Mouse (Mus musculus) embryonic facial prominence, embryonic 12.5 days (tissue): ENCODE measurements around the gene Elmo1. TPM values are rescaled to one million over a fixed set of nuclear protein-coding genes. Genes with fewer than 3 reads are reported as not detected.

Experiments used
- ATAC-seq: fragments of 200-750 bp; cut with Nextera tagmentation; 2 replicates; pipeline ENCODE4 v1.8.0; 2017; ENCODE audit not compliant: insufficient number of reproducible peaks, insufficient read depth, low FRiP score, low TSS enrichment
- H3K27ac ChIP-seq: fragments of 300-500 bp; sonication (generic); 2 replicates; pipeline ENCODE4 v1.5.1; 2016; ENCODE audit warnings: mild to moderate bottlenecking
- H3K27me3 ChIP-seq: fragments of 300-500 bp; sonication (generic); 2 replicates; pipeline ENCODE4 v1.6.1; 2016; ENCODE audit warnings: mild to moderate bottlenecking, moderate library complexity
- H3K36me3 ChIP-seq: fragments of 300-500 bp; sonication (generic); 2 replicates; pipeline ENCODE4 v1.6.1; 2016; ENCODE audit warnings: mild to moderate bottlenecking
- H3K4me1 ChIP-seq: fragments of 300-500 bp; sonication (generic); 2 replicates; pipeline ENCODE4 v1.6.1; 2016
- H3K4me2 ChIP-seq: fragments of 300-500 bp; sonication (generic); replicated peaks from 2 replicates; pipeline ENCODE4 v1.6.1; 2016; ENCODE audit warnings: mild to moderate bottlenecking, moderate library complexity
- H3K4me3 ChIP-seq: fragments of 300-500 bp; sonication (generic); 2 replicates; pipeline ENCODE4 v1.5.1; 2016; ENCODE audit warnings: mild to moderate bottlenecking
- H3K9ac ChIP-seq: fragments of 300-500 bp; sonication (generic); 2 replicates; pipeline ENCODE4 v1.6.1; 2016; ENCODE audit warnings: mild to moderate bottlenecking, moderate library complexity
- H3K9me3 ChIP-seq: fragments of 300-500 bp; sonication (generic); 2 replicates; pipeline ENCODE4 v1.6.1; 2016; ENCODE audit warnings: mild to moderate bottlenecking, moderate library complexity
- WGBS: fragments of 180-500 bp; shearing (Covaris S2); methylation state at CpG from one replicate; pipeline ENCODE4 v1.1.7; 2016; 5-methylcytosine and 5-hydroxymethylcytosine counted together
- polyA plus RNA-seq: library from polyadenylated mRNA; unstranded; fragments of >200 nt; fragmentation: Nextera tagmentation; extraction: Ambion mirVana; gene quantifications from 2 replicates; pipeline ENCODE4 v1.2.1, GENCODE M21; 2016

The Elmo1 gene
- polyA plus RNA-seq, 1 experiment from 2014 or later: 11.1 TPM

DNA sequence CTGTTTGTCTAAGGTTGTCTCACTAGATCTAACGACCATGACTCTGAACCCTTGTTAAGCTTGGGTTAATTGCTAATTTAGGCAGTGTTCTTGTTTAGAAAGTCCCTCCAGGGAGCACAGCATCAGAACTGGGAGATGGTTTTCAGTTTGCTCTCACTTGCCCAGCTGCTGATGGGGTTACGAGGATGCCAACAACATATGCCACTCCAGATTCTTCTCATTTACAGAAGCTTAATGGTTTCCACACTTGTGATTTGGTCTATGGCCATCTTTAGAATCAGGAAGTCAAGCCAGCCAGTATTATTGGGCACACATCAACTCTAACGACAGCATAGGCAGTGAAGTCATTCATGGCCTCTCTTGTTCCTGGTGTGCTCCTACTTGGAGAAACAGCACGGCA lies 427.3 kb downstream of the Elmo1 start:
- Histone ChIP-seq H3K27me3 (no peaks in the 10 kb centered on the region), H3K36me3 (no peaks in the 10 kb centered on the region), H3K9ac (no peak overlapping the region), H3K27ac (no peak overlapping the region), H3K4me1 (no peaks in the 10 kb centered on the region), H3K9me3 (no peaks in the 10 kb centered on the region), H3K4me3 (no peak overlapping the region), H3K4me2 (no peak overlapping the region)
- no peak for ATAC-seq
- 71% methylated on average over 4 of the region's 4 CpGs for WGBS

- Histone ChIP-seq H3K4me3 (no peak overlapping the region), H3K4me2 (no peak overlapping the region), H3K36me3 (no peaks in the 10 kb centered on the region), H3K9ac (no peak overlapping the region), H3K9me3 (no peaks in the 10 kb centered on the region), H3K4me1 (no peaks in the 10 kb centered on the region), H3K27me3 (no peaks in the 10 kb centered on the region), H3K27ac (no peak overlapping the region)
- WGBS: 80% methylated on average over 3 of the region's 3 CpGs
- no peak for ATAC-seq
Measured at GRCm38 (mm10) chr13:20521492-20521891, 431.1 kb downstream of the Elmo1 start.

DNA sequence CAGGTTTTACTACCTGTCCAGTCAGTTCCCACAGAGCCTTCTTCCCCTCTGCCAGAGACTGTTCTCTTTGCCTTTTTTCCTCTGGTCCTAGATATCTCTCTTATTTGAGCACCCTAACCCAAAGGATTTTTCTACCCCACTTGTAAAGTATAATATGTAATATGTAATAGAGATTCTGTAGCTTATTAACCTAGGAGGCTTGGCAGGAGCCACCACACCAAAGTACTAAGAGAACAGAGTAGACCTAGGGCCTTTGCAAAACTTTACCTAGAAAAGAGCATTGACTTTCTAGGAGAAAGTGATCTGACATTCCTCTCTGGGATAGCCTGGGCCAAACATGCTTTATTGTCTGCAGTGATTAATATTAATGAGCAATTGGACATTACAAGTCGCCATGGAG lies 433.3 kb downstream of the Elmo1 start:
- Histone ChIP-seq H3K9me3 (no peaks in the 10 kb centered on the region), H3K27ac (no peak overlapping the region), H3K36me3 (no peaks in the 10 kb centered on the region), H3K4me2 (no peak overlapping the region), H3K4me3 (no peak overlapping the region), H3K27me3 (no peaks in the 10 kb centered on the region), H3K9ac (no peak overlapping the region), H3K4me1 (no peaks in the 10 kb centered on the region)
- WGBS: 83% methylated on average over 1 of the region's 1 CpGs
- no peak for ATAC-seq

- H3K9me3 ChIP-seq: no peaks in the 10 kb centered on the region
- no peaks in the 10 kb centered on the region for H3K36me3 ChIP-seq
- H3K4me2 ChIP-seq: no peak overlapping the region
- H3K9ac ChIP-seq: no peak overlapping the region
- H3K27ac ChIP-seq: no peak overlapping the region
- H3K27me3 ChIP-seq: no peaks in the 10 kb centered on the region
- ATAC-seq: no peak
- H3K4me3 ChIP-seq: no peak overlapping the region
- 72% methylated on average over 4 of the region's 4 CpGs for WGBS
- H3K4me1 ChIP-seq: no peaks in the 10 kb centered on the region
Measured at GRCm38 (mm10) chr13:20525844-20526243, 435.4 kb downstream of the Elmo1 start.

DNA sequence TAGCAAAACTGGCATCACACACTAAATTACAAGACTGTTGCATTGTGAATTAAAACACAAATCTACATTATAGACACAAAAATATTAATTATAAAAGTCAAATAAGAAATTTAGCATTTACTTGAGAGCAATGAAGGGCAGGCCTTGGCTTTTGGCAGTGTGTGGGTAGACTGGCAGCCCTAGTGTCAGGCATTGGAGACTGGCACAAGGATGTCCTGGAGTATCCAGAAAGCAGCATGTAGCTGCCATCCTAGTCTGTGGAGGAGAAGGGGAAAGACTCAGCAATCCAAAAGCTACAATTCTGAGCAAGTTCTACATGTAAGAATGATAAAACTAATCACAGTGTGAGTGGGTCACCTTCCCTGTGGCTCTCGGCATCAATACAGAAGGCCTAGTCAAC lies 446.7 kb downstream of the Elmo1 start:
- Histone ChIP-seq H3K4me2 (no peak overlapping the region), H3K27ac (no peak overlapping the region), H3K4me3 (no peak overlapping the region), H3K9me3 (no peaks in the 10 kb centered on the region), H3K36me3 (no peaks in the 10 kb centered on the region), H3K4me1 (no peaks in the 10 kb centered on the region), H3K27me3 (no peaks in the 10 kb centered on the region), H3K9ac (no peak overlapping the region)
- WGBS: 96% methylated on average over 1 of the region's 1 CpGs
- no peak for ATAC-seq

- ATAC-seq: no peak
- Histone ChIP-seq H3K4me2 (no peak overlapping the region), H3K4me1 (no peaks in the 10 kb centered on the region), H3K4me3 (no peak overlapping the region), H3K9ac (no peak overlapping the region), H3K36me3 (no peaks in the 10 kb centered on the region), H3K9me3 (no peaks in the 10 kb centered on the region), H3K27ac (no peak overlapping the region), H3K27me3 (no peaks in the 10 kb centered on the region)
- 86% methylated on average over 2 of the region's 2 CpGs for WGBS
Measured at GRCm38 (mm10) chr13:20537487-20537886, 447.1 kb downstream of the Elmo1 start.

GRCm38 (mm10) chr13:20538216-20539070 lies 448.0 kb downstream of the Elmo1 start:
- Histone ChIP-seq H3K4me3 (no peak overlapping the region), H3K9ac (no peak overlapping the region), H3K4me2 (no peak overlapping the region), H3K9me3 (no peaks in the 10 kb centered on the region), H3K27ac (no peak overlapping the region), H3K4me1 (no peaks in the 10 kb centered on the region), H3K36me3 (no peaks in the 10 kb centered on the region), H3K27me3 (no peaks in the 10 kb centered on the region)
- ATAC-seq: no peak
- 81% methylated on average over 12 of the region's 12 CpGs for WGBS

DNA sequence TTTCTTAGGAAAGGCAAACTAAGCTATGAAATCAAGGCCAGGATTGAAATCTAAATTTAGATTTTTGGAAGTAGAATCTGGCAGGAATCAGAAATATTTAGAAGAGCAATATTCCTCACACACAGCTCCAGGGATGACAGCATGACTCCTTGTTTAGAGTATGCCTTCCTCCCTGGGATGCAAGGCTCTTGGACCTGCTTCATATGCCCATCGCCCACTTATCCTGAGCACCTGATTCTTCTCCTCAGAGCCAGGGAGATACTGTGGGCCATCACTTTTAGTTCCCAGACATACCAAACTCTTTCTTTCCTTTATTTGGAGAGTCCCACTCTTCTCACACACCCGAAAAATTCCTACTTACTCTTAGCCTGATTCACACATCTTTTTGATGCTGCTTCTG lies 449.2 kb downstream of the Elmo1 start:
- H3K27ac ChIP-seq: no peak overlapping the region
- no peak for ATAC-seq

DNA sequence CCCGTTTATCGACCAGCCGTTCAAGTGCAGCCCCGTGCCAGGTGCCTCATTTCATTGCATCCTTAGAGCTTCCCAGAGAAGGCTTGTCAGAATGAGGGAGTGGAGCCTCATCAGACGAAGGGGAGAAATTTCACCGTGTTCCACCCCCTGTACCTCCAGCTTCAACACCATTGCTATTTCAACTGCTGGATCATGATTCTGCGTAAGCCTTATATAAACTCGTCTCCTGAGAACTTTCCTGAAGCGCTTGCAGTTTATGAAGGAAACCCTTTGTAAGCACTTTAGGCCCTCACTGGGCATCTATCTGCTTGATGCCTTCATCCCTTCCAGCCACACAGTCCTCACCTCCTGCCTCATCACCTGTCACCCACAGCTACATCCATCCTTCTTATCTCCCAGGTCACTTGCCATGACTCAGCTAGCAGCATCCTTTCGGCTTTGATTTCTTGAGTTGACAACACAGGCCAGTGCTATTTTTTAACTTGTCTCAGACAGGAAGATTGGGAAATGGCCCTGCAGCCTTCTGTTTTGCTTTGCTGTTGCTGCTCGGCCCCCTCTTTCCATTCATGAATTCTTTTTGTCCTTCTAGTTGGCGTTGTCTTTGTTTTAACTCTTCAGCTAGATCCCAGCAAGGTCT lies 456.3 kb downstream of the Elmo1 start:
- H3K4me2 ChIP-seq: no peak overlapping the region
- no peaks in the 10 kb centered on the region for H3K9me3 ChIP-seq
- H3K4me3 ChIP-seq: no peak overlapping the region
- 86% methylated on average over 12 of the region's 12 CpGs for WGBS
- no peak for ATAC-seq
- no peaks in the 10 kb centered on the region for H3K36me3 ChIP-seq
- H3K27me3 ChIP-seq: no peaks in the 10 kb centered on the region
- no peak overlapping the region for H3K27ac ChIP-seq
- no peak overlapping the region for H3K9ac ChIP-seq
- H3K4me1 ChIP-seq: no peaks in the 10 kb centered on the region

More for the DNA sequence above, 449.2 kb downstream of the Elmo1 start:
- Histone ChIP-seq H3K9ac (no peak overlapping the region), H3K9me3 (no peaks in the 10 kb centered on the region), H3K36me3 (no peaks in the 10 kb centered on the region), H3K4me1 (no peaks in the 10 kb centered on the region), H3K4me2 (no peak overlapping the region), H3K4me3 (no peak overlapping the region), H3K27me3 (no peaks in the 10 kb centered on the region)
- 94% methylated on average over 2 of the region's 2 CpGs for WGBS

DNA sequence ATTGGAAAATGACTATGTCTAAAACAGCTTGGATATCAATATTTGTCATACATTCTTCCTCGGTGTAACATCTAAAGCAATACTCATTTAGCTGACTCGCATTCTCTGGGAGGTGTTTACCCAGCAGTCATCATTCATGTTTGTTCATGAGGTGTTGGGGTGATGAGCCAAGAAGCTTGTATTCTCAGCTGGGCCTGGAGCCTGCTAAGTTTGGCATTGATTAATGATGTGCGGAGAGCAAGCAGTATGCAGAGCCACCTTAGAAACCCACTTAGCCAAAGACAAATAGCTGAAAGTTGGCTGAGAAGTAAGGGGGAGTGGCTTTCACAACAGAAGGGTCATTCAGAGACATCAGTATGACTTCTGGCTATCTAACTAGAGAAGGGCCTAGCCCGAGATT lies 459.6 kb downstream of the Elmo1 start:
- no peaks in the 10 kb centered on the region for H3K9me3 ChIP-seq
- H3K27ac ChIP-seq: no peak overlapping the region
- 85% methylated on average over 4 of the region's 4 CpGs for whole genome bisulfite sequencing
- H3K9ac ChIP-seq: no peak overlapping the region
- no peak for ATAC-seq
- H3K27me3 ChIP-seq: no peaks in the 10 kb centered on the region
- no peak overlapping the region for H3K4me2 ChIP-seq
- H3K4me3 ChIP-seq: no peak overlapping the region
- H3K4me1 ChIP-seq: no peaks in the 10 kb centered on the region
- H3K36me3 ChIP-seq: no peaks in the 10 kb centered on the region

DNA sequence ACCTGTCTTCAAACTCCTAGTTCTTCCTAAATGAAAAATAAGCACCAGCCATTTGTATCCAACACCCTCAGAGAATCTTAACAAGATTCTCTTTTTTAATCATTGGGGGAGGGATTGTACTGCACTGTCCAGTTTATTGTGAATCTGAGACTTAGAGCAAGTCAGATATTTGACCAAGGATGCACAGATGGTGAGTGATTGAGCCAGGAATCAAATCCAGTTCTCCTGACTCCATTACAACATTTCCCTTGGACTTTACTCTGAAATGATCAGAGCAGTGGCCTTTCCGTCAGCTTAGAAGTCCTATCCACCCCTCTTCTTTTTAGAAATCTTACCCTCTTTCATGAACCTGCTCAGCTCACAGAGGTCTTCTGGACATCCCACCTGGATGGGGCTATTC lies 461.2 kb downstream of the Elmo1 start:
- no peaks in the 10 kb centered on the region for H3K9me3 ChIP-seq
- H3K27me3 ChIP-seq: no peaks in the 10 kb centered on the region
- no peaks in the 10 kb centered on the region for H3K4me1 ChIP-seq
- no peak overlapping the region for H3K4me2 ChIP-seq
- WGBS: 91% methylated on average over 1 of the region's 1 CpGs
- no peak overlapping the region for H3K9ac ChIP-seq
- no peaks in the 10 kb centered on the region for H3K36me3 ChIP-seq
- H3K27ac ChIP-seq: no peak overlapping the region
- no peak overlapping the region for H3K4me3 ChIP-seq
- no peak for ATAC-seq

- H3K9ac ChIP-seq: no peak overlapping the region
- H3K36me3 ChIP-seq: no peaks in the 10 kb centered on the region
- H3K9me3 ChIP-seq: no peaks in the 10 kb centered on the region
- 75% methylated on average over 4 of the region's 4 CpGs for WGBS
- no peak overlapping the region for H3K4me2 ChIP-seq
- no peak overlapping the region for H3K4me3 ChIP-seq
- H3K27ac ChIP-seq: no peak overlapping the region
- H3K27me3 ChIP-seq: no peaks in the 10 kb centered on the region
- H3K4me1 ChIP-seq: no peaks in the 10 kb centered on the region
- no peak for ATAC-seq
Measured at GRCm38 (mm10) chr13:20555853-20556452, 465.6 kb downstream of the Elmo1 start.
